Mouse (Mus musculus) midbrain, postnatal 0 days (tissue): ENCODE data around the gene Tmx2. TPM values are rescaled to one million over a fixed set of nuclear protein-coding genes. Genes with fewer than 3 reads are reported as not detected.

Experiments
- ATAC-seq: fragments of 200-750 bp; cut with Nextera tagmentation; 2 replicates; pipeline ENCODE4 v1.8.0; 2017; ENCODE audit warnings: moderate number of reproducible peaks, mild to moderate bottlenecking, moderate TSS enrichment, moderate library complexity; ENCODE audit not compliant: low FRiP score
- DNase-seq: peaks from one replicate; pipeline ENCODE4 v3.0.0-alpha.2; 2015; ENCODE audit warnings: low spot score
- H3K27ac ChIP-seq: fragments of 300-500 bp; sonication (generic); 2 replicates; pipeline ENCODE4 v1.5.1; 2014; ENCODE audit warnings: low read depth, mild to moderate bottlenecking, low read length, mixed read lengths
- H3K27me3 ChIP-seq: fragments of 300-500 bp; sonication (generic); 2 replicates; pipeline ENCODE4 v1.6.1; 2014; ENCODE audit warnings: low read length, control low read depth, mixed read lengths; ENCODE audit not compliant: insufficient read depth
- H3K36me3 ChIP-seq: fragments of 300-500 bp; sonication (generic); 2 replicates; pipeline ENCODE4 v1.6.1; 2014; ENCODE audit warnings: low read length, control low read depth, mixed read lengths; ENCODE audit not compliant: insufficient read depth
- H3K4me1 ChIP-seq: fragments of 300-500 bp; sonication (generic); 2 replicates; pipeline ENCODE4 v1.6.1; 2014; ENCODE audit warnings: mild to moderate bottlenecking, control low read depth, antibody characterized with exemption, low read length, mixed read lengths; ENCODE audit not compliant: insufficient read depth
- H3K4me2 ChIP-seq: fragments of 300-500 bp; sonication (generic); 2 replicates; pipeline ENCODE4 v1.6.1; 2014; ENCODE audit warnings: low read depth, mild to moderate bottlenecking, low read length, mixed read lengths; ENCODE audit not compliant: poor library complexity, severe bottlenecking
- H3K4me3 ChIP-seq: fragments of 300-500 bp; sonication (generic); 2 replicates; pipeline ENCODE4 v1.5.1; 2014; ENCODE audit warnings: low read depth, mild to moderate bottlenecking, low read length, moderate library complexity
- H3K9ac ChIP-seq: fragments of 300-500 bp; sonication (generic); replicated peaks from 2 replicates; pipeline ENCODE4 v1.6.1; 2014; ENCODE audit warnings: mild to moderate bottlenecking, low read length, moderate library complexity, mixed read lengths; ENCODE audit not compliant: poor library complexity, severe bottlenecking
- H3K9me3 ChIP-seq: fragments of 300-500 bp; sonication (generic); 2 replicates; pipeline ENCODE4 v1.6.1; 2016; ENCODE audit warnings: low read length, control low read depth
- CTCF ChIP-seq: IDR thresholded peaks from 2 replicates; pipeline ENCODE4 v1.5.1; 2016; ENCODE audit warnings: antibody characterized with exemption, mild to moderate bottlenecking
- WGBS: fragments of 180-500 bp; shearing (Covaris S2); extraction: QIAGEN DNeasy Blood & Tissue Kit; methylation state at CpG from one replicate; pipeline ENCODE4 v1.1.7; 2014; 5-methylcytosine and 5-hydroxymethylcytosine counted together
- polyA plus RNA-seq: library from polyadenylated mRNA; unstranded; fragments of >200 nt; fragmentation: Nextera tagmentation; extraction: Ambion mirVana; gene quantifications from 2 replicates; pipeline ENCODE4 v1.2.1, GENCODE M21; 2015
- total RNA-seq: library from RNA; depleted of rRNA; stranded (reverse); fragments of >200 nt; gene quantifications from 2 replicates; pipeline ENCODE4 v1.2.3, GENCODE M21; 2014

Gene Tmx2
- total and polyA plus RNA-seq, 2 experiments from 2014 or later = 149 to 303 TPM

GRCm38 (mm10) chr2:84650464-84651195, 28.3 kb downstream of the Tmx2 start, which contains the start of gene Ctnnd1:
Ctnnd1 (minus strand) TSS chr2:84650765.
- Histone ChIP-seq H3K27ac (peak within 1 kb of the TSS; percentile 95), H3K9me3 (no peaks in the 10 kb centered on the region), H3K36me3 (no peaks in the 10 kb centered on the region), H3K4me3 (peak within 1 kb of the TSS; percentile 63), H3K9ac (peak within 1 kb of the TSS; percentile 75), H3K27me3 (no peaks in the 10 kb centered on the region), H3K4me1 (0 out of 2 replicates have a peak, but pooled peaks cover 3% of the 10 kb centered on the region), H3K4me2 (peak within 1 kb of the TSS; percentile 78)
- TF ChIP-seq CTCF = no peak
- DNase-seq (peak; percentile 98), ATAC-seq (peak; percentile 97)
- under 1% methylated on average over 15 of the region's 15 CpGs for WGBS

- H3K4me3 ChIP-seq = peak overlapping the region; percentile 63
- TF ChIP-seq CTCF = no peak
- ATAC-seq (no peak), DNase-seq (no peak)
- H3K4me2 ChIP-seq = peak overlapping the region; percentile 78
- no peaks in the 10 kb centered on the region for H3K27me3 ChIP-seq
- 0 out of 2 replicates have a peak, but pooled peaks cover 3% of the 10 kb centered on the region for H3K4me1 ChIP-seq
- peak overlapping the region; percentile 51 for H3K27ac ChIP-seq
- no peaks in the 10 kb centered on the region for H3K36me3 ChIP-seq
- H3K9ac ChIP-seq = peak overlapping the region; percentile 75
- 0% methylated on average over 10 of the region's 10 CpGs for WGBS
- H3K9me3 ChIP-seq = no peaks in the 10 kb centered on the region
Observed at GRCm38 (mm10) chr2:84649674-84650073, 29.3 kb downstream of the Tmx2 start.

- ATAC-seq (no peak), DNase-seq (peak; percentile 60)
- H3K9ac ChIP-seq = peak overlapping the region; percentile 64
- H3K27me3 ChIP-seq = no peaks in the 10 kb centered on the region
- no peaks in the 10 kb centered on the region for H3K36me3 ChIP-seq
- H3K4me3 ChIP-seq = peak overlapping the region; percentile 63
- 0 out of 2 replicates have a peak, but pooled peaks cover 3% of the 10 kb centered on the region for H3K4me1 ChIP-seq
- peak overlapping the region; percentile 34; the same call in 1 of the 2 replicates for H3K27ac ChIP-seq
- peak; percentile 53 for TF ChIP-seq CTCF
- WGBS = 8% methylated on average over 6 of the region's 6 CpGs
- peak overlapping the region; percentile 78 for H3K4me2 ChIP-seq
- no peaks in the 10 kb centered on the region for H3K9me3 ChIP-seq
Observed at GRCm38 (mm10) chr2:84648369-84648768, 30.6 kb downstream of the Tmx2 start.

- 85% methylated on average over 6 of the region's 6 CpGs for WGBS
- no peak overlapping the region; the same call in 1 of the 2 replicates for H3K9ac ChIP-seq
Observed at GRCm38 (mm10) chr2:84647051-84647568, 31.8 kb downstream of the Tmx2 start.

GRCm38 (mm10) chr2:84646138-84646537, 32.8 kb downstream of the Tmx2 start:
- Histone ChIP-seq H3K36me3 (no peaks in the 10 kb centered on the region), H3K4me2 (no peak overlapping the region), H3K9me3 (no peaks in the 10 kb centered on the region), H3K27me3 (no peaks in the 10 kb centered on the region), H3K4me3 (no peak overlapping the region), H3K27ac (no peak overlapping the region), H3K9ac (no peak overlapping the region), H3K4me1 (0 out of 2 replicates have a peak, but pooled peaks cover 3% of the 10 kb centered on the region)
- TF ChIP-seq CTCF = no peak
- DNase-seq (no peak), ATAC-seq (no peak)
- WGBS = 82% methylated on average over 1 of the region's 1 CpGs

More at GRCm38 (mm10) chr2:84647051-84647568, 31.8 kb downstream of the Tmx2 start:
- no peak for TF ChIP-seq CTCF
- ATAC-seq = no peak
- Histone ChIP-seq H3K4me3 (peak overlapping the region; percentile 63), H3K27ac (no peak overlapping the region), H3K9me3 (no peaks in the 10 kb centered on the region), H3K36me3 (no peaks in the 10 kb centered on the region), H3K27me3 (no peaks in the 10 kb centered on the region), H3K4me1 (0 out of 2 replicates have a peak, but pooled peaks cover 3% of the 10 kb centered on the region), H3K4me2 (peak overlapping the region; percentile 78)
- DNase-seq = no peak

- Histone ChIP-seq H3K36me3 (no peaks in the 10 kb centered on the region), H3K4me3 (no peak overlapping the region), H3K9ac (no peak overlapping the region), H3K4me2 (no peak overlapping the region), H3K9me3 (no peaks in the 10 kb centered on the region), H3K4me1 (0 out of 2 replicates have a peak, but pooled peaks cover 7% of the 10 kb centered on the region), H3K27ac (no peak overlapping the region), H3K27me3 (no peaks in the 10 kb centered on the region)
- DNase-seq (no peak), ATAC-seq (no peak)
- TF ChIP-seq CTCF = no peak
Observed at GRCm38 (mm10) chr2:84640833-84641232, 38.1 kb downstream of the Tmx2 start.
